Mouse (Mus musculus): Measurements from ENCODE around the gene Mgst3. TPM values are rescaled to one million over a fixed set of nuclear protein-coding genes. Genes with fewer than 3 reads are reported as not detected.

Gene Mgst3
- polyA plus RNA-seq, 1 experiment from 2014 or later = 48.8 TPM

DNA sequence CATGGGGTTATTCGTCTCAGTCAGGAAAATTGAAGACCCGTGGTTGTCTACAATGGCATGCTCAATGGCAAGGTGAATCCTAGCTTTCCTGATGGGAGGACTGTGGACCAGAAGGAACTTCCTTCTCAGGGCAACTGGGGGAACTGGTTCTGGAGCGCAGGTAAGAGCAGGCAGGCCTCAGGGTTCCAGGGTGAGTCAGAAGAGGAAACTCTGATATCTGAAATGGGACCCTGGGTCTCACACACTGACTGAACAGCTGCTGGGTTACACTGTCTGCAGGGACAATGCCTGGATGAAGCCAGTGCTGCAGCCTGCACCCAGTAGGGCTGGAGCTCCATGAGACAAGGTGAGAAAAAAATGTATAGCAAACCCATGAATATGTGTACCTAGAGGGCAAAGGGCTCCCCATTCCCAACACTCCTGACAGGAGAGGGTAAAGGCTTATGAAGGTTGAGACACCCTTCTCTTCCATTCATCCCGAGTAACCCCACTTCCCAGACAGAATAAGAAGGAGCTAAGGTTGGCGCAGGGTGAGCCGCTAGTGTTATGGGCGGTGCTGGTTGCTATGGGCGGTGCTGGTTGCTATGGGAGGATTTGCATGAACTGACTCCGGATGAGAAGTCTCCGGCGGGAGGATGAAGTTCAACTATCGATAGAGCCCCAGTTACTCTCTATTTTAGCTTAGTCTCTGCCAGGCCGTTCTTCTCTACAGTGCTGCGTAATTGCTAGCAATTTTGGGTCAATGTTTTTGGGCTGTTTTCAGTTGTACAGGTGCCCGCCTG lies 19.4 kb downstream of the Mgst3 start:
- peak; percentile 63 for ATAC-seq (ENCODE audit: low FRiP score, low read depth)
- Histone ChIP-seq H3K27ac (replicated peaks) (no peak overlapping the region), H3K9ac (replicated peaks) (no peak overlapping the region), H3K4me1 (peaks cover 8% of the 10 kb centered on the region; the same call in 1 of the 2 replicates), H3K4me3 (no peak overlapping the region), H3K36me3 (peaks cover 12% of the 10 kb centered on the region; the same call in 1 of the 2 replicates), H3K9me3 (no peaks in the 10 kb centered on the region), H3K27me3 (peaks cover 10% of the 10 kb centered on the region; the same call in 1 of the 2 replicates), H3K4me2 (replicated peaks) (peak overlapping the region; percentile 30)
- 20% methylated on average over 15 of the region's 15 CpGs for WGBS

DNA sequence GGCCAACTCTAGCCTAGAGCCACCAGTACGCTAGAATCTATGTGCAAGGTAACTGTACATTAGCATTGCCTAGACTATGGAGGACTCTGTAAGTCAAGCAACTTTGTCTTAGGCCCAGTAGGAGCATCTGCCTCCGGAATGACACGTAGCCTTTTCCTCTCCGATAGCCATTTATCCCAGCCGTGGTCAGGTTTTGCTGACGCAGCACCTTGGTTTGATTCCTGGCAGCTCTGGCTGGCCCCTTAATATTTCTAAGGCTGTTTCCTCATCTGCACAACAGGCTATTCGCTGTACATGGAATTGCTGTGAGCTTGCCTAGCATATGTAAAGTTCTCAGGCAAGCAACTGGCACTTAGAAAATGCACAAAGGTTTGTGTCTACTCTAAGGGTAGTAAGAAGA lies 20.9 kb downstream of the Mgst3 start:
- Histone ChIP-seq H3K9me3 (no peaks in the 10 kb centered on the region), H3K27me3 (peaks cover 10% of the 10 kb centered on the region; the same call in 1 of the 2 replicates), H3K4me2 (replicated peaks) (no peak overlapping the region), H3K27ac (replicated peaks) (no peak overlapping the region), H3K9ac (replicated peaks) (no peak overlapping the region), H3K36me3 (peaks cover 15% of the 10 kb centered on the region; the same call in 1 of the 2 replicates), H3K4me1 (peaks cover 8% of the 10 kb centered on the region; the same call in 1 of the 2 replicates), H3K4me3 (no peak overlapping the region)
- 94% methylated on average over 7 of the region's 7 CpGs for WGBS
- no peak for ATAC-seq (ENCODE audit: low FRiP score, low read depth)

DNA sequence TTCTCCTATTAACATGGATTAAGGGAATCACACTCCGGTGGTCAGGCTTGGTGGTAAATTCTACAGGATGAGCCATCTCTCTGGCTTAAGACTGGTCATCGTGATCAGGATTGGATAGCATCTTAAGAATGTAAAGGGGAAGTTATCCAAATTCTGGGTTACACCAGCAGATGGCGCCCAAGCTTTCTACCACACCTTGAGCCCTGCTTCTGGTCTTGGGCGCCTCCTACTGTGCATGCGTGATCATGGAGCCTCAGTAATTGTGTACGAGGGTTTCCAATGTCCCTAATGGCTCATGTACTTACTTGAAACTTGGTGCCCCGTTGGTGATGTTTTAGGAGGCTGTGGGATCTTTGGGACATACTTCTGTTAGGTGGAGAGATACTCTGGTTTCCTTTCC lies 23.7 kb downstream of the Mgst3 start:
- 10% methylated on average over 7 of the region's 7 CpGs for WGBS
- Histone ChIP-seq H3K27ac (replicated peaks) (no peak overlapping the region), H3K9me3 (no peaks in the 10 kb centered on the region), H3K9ac (replicated peaks) (no peak overlapping the region), H3K4me2 (replicated peaks) (no peak overlapping the region), H3K4me3 (no peak overlapping the region), H3K27me3 (peaks cover 6% of the 10 kb centered on the region; the same call in 1 of the 2 replicates), H3K4me1 (peaks cover 8% of the 10 kb centered on the region; the same call in 1 of the 2 replicates), H3K36me3 (peaks cover 20% of the 10 kb centered on the region; the same call in 1 of the 2 replicates)
- ATAC-seq (ENCODE audit: low FRiP score, low read depth) = peak; percentile 28; the same call in 1 of the 2 replicates

DNA sequence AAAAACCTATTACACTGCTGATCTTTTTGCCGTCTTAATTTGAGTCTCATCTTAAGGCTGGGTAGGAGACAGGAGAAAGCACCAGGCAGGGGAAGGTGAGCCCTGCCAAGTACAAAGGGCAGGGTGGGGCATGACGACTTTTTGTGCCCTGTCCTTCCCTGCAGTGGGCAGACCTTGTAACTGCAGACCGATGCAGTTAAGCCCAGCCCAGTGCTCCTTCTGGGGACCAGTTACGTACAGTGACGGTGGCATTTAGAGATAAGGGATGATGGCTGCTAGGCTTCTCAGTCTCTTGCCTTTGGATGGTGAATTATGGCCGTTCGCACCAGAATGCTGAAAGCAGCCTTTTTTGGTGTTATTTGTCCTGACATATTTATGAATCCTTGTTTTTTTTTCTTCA lies 25.1 kb downstream of the Mgst3 start:
- Histone ChIP-seq H3K4me3 (no peak overlapping the region), H3K9ac (replicated peaks) (no peak overlapping the region), H3K4me1 (no peaks in the 10 kb centered on the region), H3K27ac (replicated peaks) (no peak overlapping the region), H3K9me3 (no peaks in the 10 kb centered on the region), H3K36me3 (peaks cover 20% of the 10 kb centered on the region; the same call in 1 of the 2 replicates), H3K27me3 (no peaks in the 10 kb centered on the region), H3K4me2 (replicated peaks) (no peak overlapping the region)
- no peak for ATAC-seq (ENCODE audit: low FRiP score, low read depth)
- 88% methylated on average over 7 of the region's 7 CpGs for WGBS

DNA sequence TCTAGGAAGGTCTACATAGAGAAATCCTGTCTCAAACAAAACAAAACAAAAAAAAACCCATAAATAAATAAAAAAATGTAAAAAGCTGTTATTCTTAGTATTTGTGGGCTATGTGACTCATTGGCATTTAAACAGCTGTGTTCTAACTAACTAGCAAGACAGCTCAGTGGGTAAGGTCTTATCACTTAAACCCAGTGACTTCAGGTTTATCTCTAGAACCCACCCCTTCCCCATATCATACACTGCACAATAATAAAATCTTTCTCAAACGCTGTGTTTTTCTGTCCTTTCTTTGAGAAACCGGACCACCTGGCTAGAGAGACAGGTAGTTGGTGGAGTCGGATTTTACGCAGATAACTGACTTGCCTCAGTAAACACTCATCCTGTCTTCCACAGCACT lies 25.6 kb downstream of the Mgst3 start:
- Histone ChIP-seq H3K4me2 (replicated peaks) (no peak overlapping the region), H3K4me3 (no peak overlapping the region)

DNA sequence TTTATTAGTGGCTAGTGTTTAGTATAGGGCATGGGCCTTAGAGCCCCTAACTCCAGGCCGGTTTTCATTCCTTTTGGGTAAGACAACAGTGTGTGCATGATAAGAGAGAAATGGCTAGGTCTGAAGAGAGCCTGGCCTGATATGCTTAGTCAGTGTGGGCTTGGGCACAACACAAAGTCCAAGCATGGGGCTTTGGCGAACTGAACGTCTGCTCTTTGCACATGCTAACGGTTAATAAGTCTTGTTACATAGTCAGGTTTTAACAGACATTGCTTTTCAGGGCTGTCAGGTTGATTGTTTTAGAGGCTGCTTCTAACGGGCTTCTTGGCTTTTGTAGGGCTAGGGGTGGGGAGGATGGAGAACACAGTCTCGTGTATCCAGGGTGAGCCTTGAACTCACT lies 27.0 kb downstream of the Mgst3 start:
- Histone ChIP-seq H3K36me3 (peaks cover 22% of the 10 kb centered on the region; the same call in 1 of the 2 replicates), H3K4me3 (no peak overlapping the region), H3K27me3 (no peaks in the 10 kb centered on the region), H3K9ac (replicated peaks) (no peak overlapping the region), H3K4me2 (replicated peaks) (no peak overlapping the region), H3K4me1 (no peaks in the 10 kb centered on the region), H3K27ac (replicated peaks) (no peak overlapping the region), H3K9me3 (no peaks in the 10 kb centered on the region)
- ATAC-seq (ENCODE audit: low FRiP score, low read depth) = no peak
- 91% methylated on average over 6 of the region's 6 CpGs for WGBS

More for the DNA sequence above, 25.6 kb downstream of the Mgst3 start:
- no peak for ATAC-seq (ENCODE audit: low FRiP score, low read depth)
- Histone ChIP-seq H3K27me3 (no peaks in the 10 kb centered on the region), H3K36me3 (peaks cover 20% of the 10 kb centered on the region; the same call in 1 of the 2 replicates), H3K9me3 (no peaks in the 10 kb centered on the region), H3K9ac (replicated peaks) (no peak overlapping the region), H3K4me1 (no peaks in the 10 kb centered on the region), H3K27ac (replicated peaks) (no peak overlapping the region)
- WGBS = 98% methylated on average over 4 of the region's 4 CpGs

DNA sequence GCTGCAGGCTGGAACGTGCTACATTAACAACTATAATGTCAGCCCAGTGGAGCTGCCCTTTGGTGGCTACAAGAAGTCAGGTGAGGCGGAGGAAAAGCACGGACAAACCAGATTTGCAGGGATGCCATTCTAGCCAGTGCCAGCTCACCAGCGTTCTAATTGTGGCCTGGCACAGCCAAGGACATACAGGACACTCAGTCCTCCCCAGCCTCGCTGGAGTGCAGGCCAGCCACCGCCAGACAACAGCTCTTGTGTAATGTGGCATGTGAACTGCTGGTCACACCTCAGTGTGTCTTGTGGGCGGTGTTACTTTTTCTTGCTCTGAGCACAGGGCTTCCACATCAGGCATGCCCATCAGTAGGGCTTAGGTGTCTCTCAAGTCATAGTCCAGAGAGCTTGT lies 27.8 kb downstream of the Mgst3 start:
- Histone ChIP-seq H3K9ac (replicated peaks) (no peak overlapping the region), H3K4me2 (replicated peaks) (no peak overlapping the region), H3K9me3 (no peaks in the 10 kb centered on the region), H3K4me3 (no peak overlapping the region), H3K27ac (replicated peaks) (no peak overlapping the region), H3K36me3 (peaks cover 29% of the 10 kb centered on the region), H3K27me3 (no peaks in the 10 kb centered on the region), H3K4me1 (no peaks in the 10 kb centered on the region)
- WGBS = 91% methylated on average over 7 of the region's 7 CpGs
- ATAC-seq (ENCODE audit: low FRiP score, low read depth) = no peak

DNA sequence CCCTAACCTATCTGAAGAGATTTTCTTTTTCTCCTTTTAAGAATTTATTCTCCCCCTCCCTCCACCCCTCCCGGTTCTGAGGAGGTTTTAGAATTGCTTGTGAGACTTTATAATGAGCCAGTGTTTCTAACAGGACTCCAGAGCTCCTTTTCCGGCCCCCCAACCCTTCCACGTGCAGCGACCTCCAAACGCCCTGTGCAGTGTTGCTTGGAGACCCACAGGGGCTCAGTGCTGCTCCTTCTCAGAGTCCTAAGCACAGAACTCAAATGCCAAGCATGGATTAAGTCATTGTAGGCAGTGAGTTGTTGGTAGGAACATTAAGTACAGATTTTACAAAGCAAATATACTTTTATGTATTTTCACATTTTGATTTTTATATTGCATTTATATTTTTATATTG lies 30.3 kb downstream of the Mgst3 start:
- no peak for ATAC-seq (ENCODE audit: low FRiP score, low read depth)
- Histone ChIP-seq H3K4me2 (replicated peaks) (no peak overlapping the region), H3K4me3 (no peak overlapping the region), H3K36me3 (peaks cover 30% of the 10 kb centered on the region), H3K9me3 (no peaks in the 10 kb centered on the region), H3K27ac (replicated peaks) (no peak overlapping the region), H3K9ac (replicated peaks) (no peak overlapping the region), H3K4me1 (no peaks in the 10 kb centered on the region), H3K27me3 (no peaks in the 10 kb centered on the region)
- WGBS = 62% methylated on average over 5 of the region's 5 CpGs

DNA sequence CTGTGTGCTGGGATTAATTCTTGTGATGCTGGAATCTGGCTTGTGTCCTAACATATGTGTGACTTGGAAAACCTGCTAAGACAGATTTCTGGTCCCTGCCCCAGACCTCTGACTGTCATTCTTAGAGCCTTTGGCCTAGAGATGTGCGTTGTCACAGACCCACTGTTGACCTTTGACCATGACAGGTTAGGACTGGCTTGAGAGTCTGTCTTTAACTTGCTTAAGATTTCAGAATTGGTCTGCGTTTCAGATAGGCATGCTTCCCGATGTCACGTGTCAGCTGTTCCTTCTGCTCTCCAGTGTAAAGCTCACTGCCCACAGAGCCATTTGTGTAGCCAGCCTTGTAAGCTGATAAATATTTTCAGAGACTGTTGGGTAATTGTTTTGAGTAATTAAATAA lies 30.8 kb downstream of the Mgst3 start:
- no peaks in the 10 kb centered on the region for H3K4me1 ChIP-seq
- ATAC-seq (ENCODE audit: low FRiP score, low read depth) = no peak
- H3K36me3 ChIP-seq = peaks cover 33% of the 10 kb centered on the region
- no peak overlapping the region for H3K27ac ChIP-seq (replicated peaks)
- no peaks in the 10 kb centered on the region for H3K9me3 ChIP-seq
- H3K4me3 ChIP-seq = no peak overlapping the region
- 85% methylated on average over 4 of the region's 4 CpGs for WGBS
- H3K27me3 ChIP-seq = no peaks in the 10 kb centered on the region
- no peak overlapping the region for H3K9ac ChIP-seq (replicated peaks)
- H3K4me2 ChIP-seq (replicated peaks) = no peak overlapping the region

DNA sequence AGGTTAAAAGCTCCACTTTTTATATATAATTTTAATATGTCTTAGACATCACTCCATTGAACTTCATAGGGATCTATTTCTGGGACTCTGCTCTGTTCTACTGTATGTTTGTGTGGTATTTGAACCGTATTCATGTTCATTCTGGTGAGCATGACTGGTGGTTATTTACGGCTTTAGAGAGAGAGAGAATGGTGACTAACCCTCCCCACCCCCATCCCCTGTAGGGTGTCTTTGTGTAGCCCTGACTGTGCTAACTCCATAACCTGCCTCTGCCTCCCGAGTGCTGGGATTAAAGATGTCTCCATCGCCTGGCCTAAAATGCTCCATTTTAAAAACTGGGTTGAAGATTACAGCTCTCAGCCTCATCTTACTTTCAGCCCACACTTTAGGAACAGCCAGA lies 33.4 kb downstream of the Mgst3 start:
- 49% methylated on average over 4 of the region's 4 CpGs for WGBS
- ATAC-seq (ENCODE audit: low FRiP score, low read depth) = no peak
- Histone ChIP-seq H3K4me3 (no peak overlapping the region), H3K9me3 (no peaks in the 10 kb centered on the region), H3K9ac (replicated peaks) (no peak overlapping the region), H3K4me1 (no peaks in the 10 kb centered on the region), H3K27me3 (no peaks in the 10 kb centered on the region), H3K4me2 (replicated peaks) (no peak overlapping the region), H3K36me3 (peaks cover 24% of the 10 kb centered on the region), H3K27ac (replicated peaks) (no peak overlapping the region)

DNA sequence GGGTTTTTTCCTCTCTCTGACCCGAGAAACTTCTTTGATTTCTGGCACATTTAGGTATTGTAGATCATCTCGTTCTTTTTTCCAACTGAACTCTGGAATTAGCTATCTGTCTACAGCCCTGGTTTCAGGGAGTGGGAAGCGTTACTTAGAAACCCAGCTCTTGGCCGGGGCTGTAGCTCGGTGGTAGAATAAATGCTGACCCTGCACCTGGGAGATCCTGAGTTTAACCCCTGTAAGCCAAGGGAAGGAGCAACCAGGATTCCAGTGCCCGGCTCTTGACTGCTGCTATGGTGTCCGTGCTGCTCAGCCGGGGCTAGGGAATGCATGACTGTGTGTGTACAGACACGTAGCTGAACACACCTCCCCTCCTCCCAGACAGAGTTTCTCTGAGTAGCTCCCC lies 34.9 kb downstream of the Mgst3 start:
- Histone ChIP-seq H3K4me2 (replicated peaks) (no peak overlapping the region), H3K4me3 (no peak overlapping the region), H3K36me3 (peaks cover 36% of the 10 kb centered on the region), H3K4me1 (no peaks in the 10 kb centered on the region), H3K9ac (replicated peaks) (no peak overlapping the region), H3K9me3 (no peaks in the 10 kb centered on the region), H3K27me3 (no peaks in the 10 kb centered on the region), H3K27ac (replicated peaks) (no peak overlapping the region)
- 92% methylated on average over 9 of the region's 9 CpGs for WGBS
- ATAC-seq (ENCODE audit: low FRiP score, low read depth) = no peak

DNA sequence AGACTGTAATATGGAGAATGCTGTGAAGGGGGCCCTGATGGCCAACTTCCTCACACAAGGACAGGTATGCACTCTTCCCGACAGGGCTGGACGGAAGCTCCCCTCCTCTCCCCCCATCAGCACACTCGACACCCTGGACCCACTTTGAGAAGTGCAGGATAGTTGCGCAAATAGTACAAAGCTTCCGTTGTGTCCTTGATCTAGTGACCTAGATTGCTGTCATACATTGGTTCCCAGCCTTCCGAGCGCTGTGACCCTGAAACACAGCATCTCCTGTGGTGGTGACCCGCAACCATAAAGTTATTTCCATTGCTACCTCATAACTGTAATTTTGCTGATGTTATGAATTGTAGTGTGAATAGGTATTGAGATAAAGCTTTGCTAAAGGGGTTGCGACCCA lies 36.3 kb downstream of the Mgst3 start:
- WGBS = 96% methylated on average over 9 of the region's 9 CpGs
- Histone ChIP-seq H3K9ac (replicated peaks) (no peak overlapping the region), H3K4me1 (no peaks in the 10 kb centered on the region), H3K27me3 (no peaks in the 10 kb centered on the region), H3K36me3 (peaks cover 38% of the 10 kb centered on the region), H3K9me3 (no peaks in the 10 kb centered on the region), H3K4me2 (replicated peaks) (no peak overlapping the region), H3K4me3 (no peak overlapping the region), H3K27ac (replicated peaks) (no peak overlapping the region)
- no peak for ATAC-seq (ENCODE audit: low FRiP score, low read depth)
